14 mouse cellular contexts compared by ENCODE assay signal in the genomic region with DNA sequence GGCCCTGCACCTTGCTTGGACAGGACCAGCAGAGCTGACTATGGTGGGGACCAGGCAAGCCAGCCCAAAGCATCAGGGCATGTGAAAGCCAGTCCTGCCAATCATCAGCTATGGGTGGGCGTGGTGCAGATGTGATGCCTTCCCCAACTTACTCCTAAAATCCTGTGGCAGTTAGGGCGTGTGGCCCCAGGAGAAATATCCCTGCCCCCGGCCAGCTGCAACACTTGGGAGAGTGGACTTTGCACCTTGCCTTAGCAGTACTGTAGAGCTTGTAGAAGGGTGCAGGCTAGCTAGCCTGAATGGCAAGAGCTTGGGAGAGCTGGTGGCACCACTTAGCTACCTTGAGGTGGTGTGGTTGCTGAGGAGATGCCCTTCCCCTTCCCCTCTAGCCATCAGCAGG.
"Had no signal": no experiment of that assay in that cellular context is flagged by ENCODE, and none has a peak within 500 bp of the region (broad histone marks: within the 10 kb centered on the region; RNA-seq: fewer than 3 reads in every experiment).

No protein-coding gene starts in this region.

- H3K27me3 ChIP-seq: liver, embryonic 13.5 days; midbrain, embryonic 13.5 days had no signal

- H3K36me3 ChIP-seq: liver, embryonic 13.5 days; midbrain, embryonic 10.5 days; midbrain, embryonic 13.5 days had no signal

- H3K9me3 ChIP-seq: liver, embryonic 13.5 days; midbrain, embryonic 10.5 days; midbrain, embryonic 13.5 days had no signal

- DNase-seq: kidney, adult 18-20 months; kidney, adult 9 months; layer of hippocampus, postnatal 36 days; liver, embryonic 13.5 days; lung, adult 2 months; lung, postnatal 14 days; right cerebral cortex, postnatal 25 days; thymus, postnatal 25 days had no signal

- H3K4me2 ChIP-seq: liver, embryonic 13.5 days; midbrain, embryonic 13.5 days had no signal

- H3K9ac ChIP-seq: liver, embryonic 13.5 days; midbrain, embryonic 13.5 days had no signal

- H3K4me3 ChIP-seq: left cerebral cortex, adult 2 months; liver, embryonic 13.5 days; midbrain, embryonic 10.5 days; midbrain, embryonic 13.5 days had no signal

- H3K27ac ChIP-seq: kidney, postnatal 0 days; left cerebral cortex, adult 2 months; liver, embryonic 13.5 days; midbrain, embryonic 10.5 days; midbrain, embryonic 13.5 days had no signal

- H3K4me1 ChIP-seq: liver, embryonic 13.5 days; midbrain, embryonic 10.5 days; midbrain, embryonic 13.5 days had no signal

- ATAC-seq: inflammation-experienced regulatory T-cells, adult 6 months; midbrain, embryonic 13.5 days; midbrain, embryonic 16.5 days had no signal
